20 mouse cellular contexts compared by ENCODE assay signal in the genomic region with DNA sequence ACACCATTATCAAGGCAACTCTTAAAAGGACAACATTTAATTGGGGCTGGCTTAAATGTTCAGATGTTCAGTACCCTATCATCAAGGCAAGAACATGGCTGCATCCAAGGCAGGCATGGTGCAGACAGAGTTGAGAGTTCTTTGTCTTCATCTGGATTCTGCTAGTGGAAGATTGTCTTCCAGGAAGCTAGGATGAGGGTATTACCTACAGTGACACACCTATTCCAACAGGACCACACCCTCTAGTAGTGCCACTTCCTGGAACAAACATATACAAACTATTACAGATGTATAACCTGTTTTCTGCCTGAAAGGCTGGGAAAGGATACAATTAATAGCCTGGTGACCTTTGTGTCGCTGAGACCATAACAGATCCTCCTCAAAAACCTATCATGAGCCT. TPM values are rescaled to one million over a fixed set of nuclear protein-coding genes. Genes with fewer than 3 reads are reported as not detected.
"Had no signal": no experiment of that assay in that cellular context is flagged by ENCODE, and none has a peak within 500 bp of the region (broad histone marks: within the 10 kb centered on the region; RNA-seq: fewer than 3 reads in every experiment).

No protein-coding gene starts in this region.

- H3K9ac ChIP-seq: lung, embryonic 14.5 days; midbrain, embryonic 12.5 days; midbrain, embryonic 15.5 days; neural tube, embryonic 12.5 days; neural tube, embryonic 15.5 days had no signal

- ATAC-seq: inflammation-experienced regulatory T-cells, adult 6 months; lung, postnatal 0 days; midbrain, embryonic 15.5 days had no signal

- H3K9me3 ChIP-seq: midbrain, embryonic 12.5 days; midbrain, embryonic 15.5 days; neural tube, embryonic 12.5 days; neural tube, embryonic 15.5 days had no signal

- H3K4me2 ChIP-seq: lung, embryonic 14.5 days; midbrain, embryonic 12.5 days; midbrain, embryonic 15.5 days; neural tube, embryonic 12.5 days; neural tube, embryonic 15.5 days had no signal

- H3K27me3 ChIP-seq: midbrain, embryonic 12.5 days; midbrain, embryonic 15.5 days; neural tube, embryonic 12.5 days; neural tube, embryonic 15.5 days had no signal

- H3K4me3 ChIP-seq: left cerebral cortex, adult 2 months; midbrain, embryonic 12.5 days; midbrain, embryonic 15.5 days; neural tube, embryonic 12.5 days; neural tube, embryonic 15.5 days had no signal

- DNase-seq: kidney, adult 18-20 months; kidney, adult 9 months; kidney, postnatal 36 days; layer of hippocampus, postnatal 36 days; lung, embryonic 14.5 days; right cerebral cortex, adult 18-20 months; right cerebral cortex, postnatal 14 days; right cerebral cortex, postnatal 4 days; thymus, postnatal 25 days had no signal

- H3K27ac ChIP-seq: kidney, postnatal 0 days; left cerebral cortex, adult 2 months; macrophage; midbrain, embryonic 12.5 days; midbrain, embryonic 15.5 days; neural tube, embryonic 12.5 days; neural tube, embryonic 15.5 days had no signal

- H3K36me3 ChIP-seq: midbrain, embryonic 12.5 days; midbrain, embryonic 15.5 days; neural tube, embryonic 12.5 days; neural tube, embryonic 15.5 days had no signal

- H3K4me1 ChIP-seq: midbrain, embryonic 12.5 days; midbrain, embryonic 15.5 days; neural tube, embryonic 12.5 days; neural tube, embryonic 15.5 days had no signal

RNA-seq across cellular contexts. Expression of a gene that starts 10.7 kb away (rescaled TPM):
- polyA plus RNA-seq: inflammation-experienced regulatory T-cells, adult 6 months; lung, embryonic 14.5 days; lung, postnatal 0 days; macrophage; midbrain, embryonic 15.5 days; stomach, embryonic 14.5 days had no signal

RNA-seq across cellular contexts. Expression of a gene that starts 34.7 kb away (rescaled TPM):
- polyA plus RNA-seq: inflammation-experienced regulatory T-cells, adult 6 months; lung, postnatal 0 days; macrophage had no signal

RNA-seq across cellular contexts. Expression of a gene that starts 44.1 kb away (rescaled TPM):
- polyA plus RNA-seq: inflammation-experienced regulatory T-cells, adult 6 months; limb, embryonic 11.5 days; lung, embryonic 14.5 days; lung, postnatal 0 days; macrophage; midbrain, embryonic 12.5 days; midbrain, embryonic 15.5 days; stomach, embryonic 14.5 days had no signal
